Mouse (Mus musculus) CH12.LX (cell line): Measurements from ENCODE around the gene Ptov1. TPM values are rescaled to one million over a fixed set of nuclear protein-coding genes. Genes with fewer than 3 reads are reported as not detected.

Source experiments
- DNase-seq: peaks from one replicate; pipeline ENCODE4 v3.0.0-alpha.2; 2013; ENCODE audit errors: extremely low read depth
- H3K27ac ChIP-seq: 2 replicates; pipeline ENCODE4 v1.5.1; 2012; ENCODE audit warnings: low read depth, mild to moderate bottlenecking, control low read depth, moderate library complexity; ENCODE audit not compliant: insufficient read depth
- H3K27me3 ChIP-seq: replicated peaks from 2 replicates; pipeline ENCODE3; 2012; ENCODE audit warnings: inconsistent platforms
- H3K36me3 ChIP-seq, 2 experiments: replicated peaks in 1 of 2; 2 replicates each; pipeline versions ENCODE3 to v1.6.1; 2012; ENCODE audit warnings: inconsistent platforms in 1 of 2, low read length in 1 of 2, mild to moderate bottlenecking in 1 of 2, mixed read lengths in 1 of 2, moderate library complexity in 1 of 2; ENCODE audit not compliant: control insufficient read depth in 1 of 2, insufficient read depth in 1 of 2
- H3K4me1 ChIP-seq, 2 experiments: 2 replicates each; pipeline ENCODE4 v1.6.1; 2012; ENCODE audit warnings: inconsistent platforms in 1 of 2, moderate library complexity in 1 of 2; ENCODE audit not compliant: insufficient read depth in 2 of 2, control insufficient read depth in 1 of 2
- H3K4me2 ChIP-seq: 2 replicates; pipeline ENCODE4 v1.6.1; 2012; ENCODE audit warnings: low read depth, mild to moderate bottlenecking, control low read depth; ENCODE audit not compliant: poor library complexity, insufficient read depth, severe bottlenecking
- H3K4me3 ChIP-seq, 3 experiments: fragments of 150-350 bp in 1 of 3; sonication (generic) in 1 of 3; replicated peaks in 1 of 3; 2 replicates each; pipeline versions ENCODE3 to v1.5.1; 2011 to 2012; ENCODE audit warnings: low read depth in 2 of 3, low read length in 2 of 3, mild to moderate bottlenecking in 2 of 3, moderate library complexity in 2 of 3, control low read depth in 1 of 3, improper control_type of control experiment in 1 of 3, inconsistent platforms in 1 of 3, mixed read lengths in 1 of 3; ENCODE audit not compliant: poor library complexity in 1 of 3
- H3K79me2 ChIP-seq: replicated peaks from 2 replicates; pipeline ENCODE4 v1.6.1; 2012; ENCODE audit warnings: mild to moderate bottlenecking, moderate library complexity; ENCODE audit not compliant: control insufficient read depth, poor library complexity, insufficient read depth, severe bottlenecking; ENCODE audit errors: extremely low read depth
- H3K9ac ChIP-seq: 2 replicates; pipeline ENCODE4 v1.6.1; 2012; ENCODE audit warnings: low read depth, mild to moderate bottlenecking, control low read depth, moderate library complexity; ENCODE audit not compliant: insufficient read depth
- H3K9me3 ChIP-seq: replicated peaks from 2 replicates; pipeline ENCODE3; 2012; ENCODE audit warnings: low read length, inconsistent platforms, mixed read lengths
- BHLHE40 ChIP-seq: IDR thresholded peaks from 2 replicates; pipeline ENCODE4 v1.6.1; 2011; ENCODE audit warnings: mild to moderate bottlenecking, low read depth, low read length, improper control_type of control experiment
- CHD1 ChIP-seq: IDR thresholded peaks from 2 replicates; pipeline ENCODE4 v1.6.1; 2012; ENCODE audit warnings: low read depth, low read length, improper control_type of control experiment, inconsistent platforms
- CHD2 ChIP-seq: IDR thresholded peaks from 2 replicates; pipeline ENCODE4 v1.6.1; 2011; ENCODE audit warnings: low read length, improper control_type of control experiment
- CTCF ChIP-seq, 2 experiments: IDR thresholded peaks in 1 of 2; conservative IDR thresholded peaks in 1 of 2; 2 replicates each; pipeline ENCODE4 v1.5.1; 2011 to 2012; ENCODE audit warnings: low read depth in 2 of 2, low read length in 2 of 2, improper control_type of control experiment in 1 of 2, inconsistent platforms in 1 of 2, mild to moderate bottlenecking in 1 of 2, moderate library complexity in 1 of 2
- E2F4 ChIP-seq: IDR thresholded peaks from 2 replicates; pipeline ENCODE4 v1.6.1; 2011; ENCODE audit warnings: low read depth, low read length, improper control_type of control experiment; ENCODE audit not compliant: insufficient replicate concordance
- ELF1 ChIP-seq: IDR thresholded peaks from 2 replicates; pipeline ENCODE4 v1.6.1; 2014; ENCODE audit warnings: low read depth, mild to moderate bottlenecking, inconsistent platforms, low read length, improper control_type of control experiment
- EP300 ChIP-seq: IDR thresholded peaks from 2 replicates; pipeline ENCODE4 v1.6.1; 2011; ENCODE audit warnings: low read length, improper control_type of control experiment
- ETS1 ChIP-seq: conservative IDR thresholded peaks from 2 replicates; pipeline ENCODE4 v1.6.1; 2012; ENCODE audit warnings: low read depth, mild to moderate bottlenecking, inconsistent platforms, low read length, improper control_type of control experiment, moderate library complexity
- GABPA ChIP-seq: IDR thresholded peaks from 2 replicates; pipeline ENCODE4 v1.6.1; 2012; ENCODE audit warnings: low read depth, low read length, improper control_type of control experiment, inconsistent platforms; ENCODE audit not compliant: insufficient replicate concordance
- HCFC1 ChIP-seq: IDR thresholded peaks from 2 replicates; pipeline ENCODE4 v1.6.1; 2012; ENCODE audit warnings: low read depth, mild to moderate bottlenecking, inconsistent platforms, low read length, improper control_type of control experiment
- IRF4 ChIP-seq: IDR thresholded peaks from 2 replicates; pipeline ENCODE4 v1.6.1; 2014; ENCODE audit warnings: low read depth, mild to moderate bottlenecking, inconsistent platforms, low read length, improper control_type of control experiment
- JUN ChIP-seq: IDR thresholded peaks from 2 replicates; pipeline ENCODE4 v1.6.1; 2011; ENCODE audit warnings: low read depth, mild to moderate bottlenecking, low read length, improper control_type of control experiment, moderate library complexity; ENCODE audit not compliant: insufficient read depth
- KAT2A ChIP-seq: IDR thresholded peaks from 2 replicates; pipeline ENCODE4 v1.6.1; 2012; ENCODE audit warnings: low read length, improper control_type of control experiment, inconsistent platforms; ENCODE audit not compliant: insufficient replicate concordance
- MAX ChIP-seq: IDR thresholded peaks from 2 replicates; pipeline ENCODE4 v1.6.1; 2011; ENCODE audit warnings: low read length, improper control_type of control experiment
- MAZ ChIP-seq: IDR thresholded peaks from 2 replicates; pipeline ENCODE4 v1.6.1; 2012; ENCODE audit warnings: low read depth, mild to moderate bottlenecking, inconsistent platforms, low read length, improper control_type of control experiment, moderate library complexity
- MEF2A ChIP-seq: IDR thresholded peaks from 2 replicates; pipeline ENCODE4 v1.6.1; 2014; ENCODE audit warnings: low read depth, mild to moderate bottlenecking, inconsistent platforms, low read length, improper control_type of control experiment, borderline replicate concordance
- MXI1 ChIP-seq: IDR thresholded peaks from 2 replicates; pipeline ENCODE4 v1.6.1; 2011; ENCODE audit warnings: mild to moderate bottlenecking, low read depth, low read length, improper control_type of control experiment
- MYC ChIP-seq: IDR thresholded peaks from 2 replicates; pipeline ENCODE4 v1.6.1; 2011; ENCODE audit warnings: low read depth, mild to moderate bottlenecking, improper control_type of control experiment, low read length
- NELFE ChIP-seq: IDR thresholded peaks from 2 replicates; pipeline ENCODE4 v1.6.1; 2011; ENCODE audit warnings: low read depth, low read length, improper control_type of control experiment
- NRF1 ChIP-seq: IDR thresholded peaks from 2 replicates; pipeline ENCODE4 v1.6.1; 2014; ENCODE audit warnings: low read depth, mild to moderate bottlenecking, inconsistent platforms, low read length, improper control_type of control experiment, moderate library complexity
- PAX5 ChIP-seq: IDR thresholded peaks from 2 replicates; pipeline ENCODE4 v1.6.1; 2012; ENCODE audit warnings: low read length, inconsistent platforms, mixed read lengths
- POLR2A ChIP-seq: IDR thresholded peaks from 2 replicates; pipeline ENCODE4 v1.6.1; 2011; ENCODE audit warnings: low read depth, mild to moderate bottlenecking, improper control_type of control experiment, low read length
- RAD21 ChIP-seq: IDR thresholded peaks from 2 replicates; pipeline ENCODE4 v1.6.1; 2011; ENCODE audit warnings: low read depth, mild to moderate bottlenecking, low read length, improper control_type of control experiment, moderate library complexity
- RCOR1 ChIP-seq: conservative IDR thresholded peaks from 2 replicates; pipeline ENCODE4 v1.6.1; 2012; ENCODE audit warnings: low read depth, mild to moderate bottlenecking, inconsistent platforms, low read length, improper control_type of control experiment
- SIN3A ChIP-seq: IDR thresholded peaks from 2 replicates; pipeline ENCODE4 v1.6.1; 2012; ENCODE audit warnings: low read length, improper control_type of control experiment, inconsistent platforms
- UBTF ChIP-seq: IDR thresholded peaks from 2 replicates; pipeline ENCODE4 v1.6.1; 2012; ENCODE audit warnings: low read depth, mild to moderate bottlenecking, inconsistent platforms, low read length, improper control_type of control experiment, moderate library complexity
- USF1 ChIP-seq: IDR thresholded peaks from 2 replicates; pipeline ENCODE4 v1.6.1; 2014; ENCODE audit warnings: low read depth, mild to moderate bottlenecking, inconsistent platforms, low read length, improper control_type of control experiment
- USF2 ChIP-seq: conservative IDR thresholded peaks from 2 replicates; pipeline ENCODE4 v1.6.1; 2011; ENCODE audit warnings: low read depth, low read length, improper control_type of control experiment
- ZC3H11A ChIP-seq: IDR thresholded peaks from 2 replicates; pipeline ENCODE4 v1.6.1; 2012; ENCODE audit warnings: low read depth, mild to moderate bottlenecking, inconsistent platforms, low read length, improper control_type of control experiment
- ZKSCAN1 ChIP-seq: IDR thresholded peaks from 2 replicates; pipeline ENCODE4 v1.6.1; 2012; ENCODE audit warnings: low read depth, inconsistent platforms, low read length, improper control_type of control experiment, borderline replicate concordance
- ZMIZ1 ChIP-seq: IDR thresholded peaks from 2 replicates; pipeline ENCODE4 v1.6.1; 2012; ENCODE audit warnings: low read depth, mild to moderate bottlenecking, inconsistent platforms, low read length, improper control_type of control experiment
- dilution Hi-C: fragments of 300-500 bp; cut with MboI; formaldehyde crosslinking; loops from 2 replicates; pipeline ENCODE4 v1.14.3; 2020; ENCODE audit warnings: low sequenced_read_pairs; ENCODE audit not compliant: extremely low pct_unique_long_range_greater_than_20kb, extremely low pct_ligation_motif_present
- in situ Hi-C: fragments of 300-500 bp; cut with MboI; formaldehyde crosslinking; loops from 3 replicates; pipeline ENCODE4 v1.14.3; 2019; ENCODE audit warnings: low sequenced_read_pairs, low pct_ligation_motif_present, low pct_unique_long_range_greater_than_20kb, mixed read lengths
- polyA plus RNA-seq: library from polyadenylated mRNA; unstranded; fragments of >175 nt; gene quantifications from 2 replicates; pipeline ENCODE4 v1.2.1, GENCODE M21; 2012; ENCODE audit warnings: low read depth; ENCODE audit not compliant: insufficient read length
- total RNA-seq, 2 experiments: library from RNA; depleted of rRNA; stranded (reverse); fragments of 300-350 nt in 1 of 2; fragments of >200 nt in 1 of 2; gene quantifications; 2 replicates each; pipeline ENCODE4 v1.2.3; 2012 to 2014

Gene Ptov1
- total and polyA plus RNA-seq, 3 experiments: 5.7 to 21.0 (median 16.8) TPM

DNA sequence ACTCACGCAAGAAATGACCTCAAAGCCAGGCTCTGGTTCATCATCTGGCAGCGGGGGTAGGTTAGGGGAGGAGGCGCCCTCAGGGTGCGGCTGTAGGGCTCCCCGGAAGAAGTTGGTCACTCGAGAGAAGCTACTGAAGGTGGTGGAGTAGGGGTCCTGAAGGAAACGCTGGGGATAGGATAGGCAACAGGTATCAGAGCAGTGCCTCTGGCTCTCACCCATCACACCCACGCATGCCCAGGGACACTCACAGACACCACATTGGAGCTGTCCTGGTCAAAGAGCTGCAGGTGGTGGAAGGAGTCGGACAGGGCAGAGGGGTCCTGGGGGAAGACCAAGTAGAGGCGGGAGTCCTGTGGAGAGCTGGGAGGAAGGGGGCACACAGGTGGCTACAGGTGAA, 24.6 kb downstream of the Ptov1 start:
- in situ Hi-C loops (no loop called here), dilution Hi-C loops (no loop called here)
- H3K36me3 ChIP-seq: peaks cover 69 to 73% of the 10 kb centered on the region in 2 experiments
- no peak overlapping the region for H3K27ac ChIP-seq
- no peak overlapping the region for H3K4me3 ChIP-seq
- peaks cover 24 to 55% of the 10 kb centered on the region in 2 experiments for H3K4me1 ChIP-seq
- TF ChIP-seq SIN3A (no peak), GABPA (no peak), RCOR1 (no peak), ELF1 (no peak), NRF1 (no peak), ZC3H11A (no peak), ZMIZ1 (no peak), RAD21 (no peak), USF2 (no peak)
- no peak overlapping the region for H3K4me2 ChIP-seq
- H3K79me2 ChIP-seq: peaks cover 7% of the 10 kb centered on the region
- no peak for DNase-seq
- no peak overlapping the region for H3K9ac ChIP-seq
- H3K9me3 ChIP-seq: peaks cover 8% of the 10 kb centered on the region
- H3K27me3 ChIP-seq: no peaks in the 10 kb centered on the region

GRCm38 (mm10) chr7:44841825-44842463, 27.6 kb downstream of the Ptov1 start:
- H3K27ac ChIP-seq: peak overlapping the region; percentile 68
- peaks cover 31 to 65% of the 10 kb centered on the region in 2 experiments for H3K4me1 ChIP-seq
- peaks cover 33% of the 10 kb centered on the region for H3K9me3 ChIP-seq
- no peak for DNase-seq
- in situ Hi-C loops (no loop called here), dilution Hi-C loops (no loop called here)
- no peak overlapping the region for H3K9ac ChIP-seq
- H3K4me3 ChIP-seq: peak overlapping the region in 1 of 3 experiments; percentile 14
- H3K79me2 ChIP-seq: no peaks in the 10 kb centered on the region
- no peaks in the 10 kb centered on the region for H3K27me3 ChIP-seq
- H3K4me2 ChIP-seq: no peak overlapping the region
- H3K36me3 ChIP-seq: peaks cover 93 to 98% of the 10 kb centered on the region in 2 experiments
- TF ChIP-seq ETS1 (peak; percentile 27; the same call in 1 of the 2 replicates), MEF2A (peak; percentile 72), ZKSCAN1 (no peak), USF1 (no peak), ELF1 (peak; percentile 54; the same call in 1 of the 2 replicates), MAX (no peak), ZC3H11A (no peak), POLR2A (0 out of 2 replicates have a peak, but pooled peaks have one; percentile 16), RCOR1 (no peak), KAT2A (no peak), HCFC1 (no peak), NRF1 (no peak), EP300 (peak; percentile 59), IRF4 (0 out of 2 replicates have a peak, but pooled peaks have one; percentile 25), PAX5 (no peak), SIN3A (peak; percentile 51; the same call in 1 of the 2 replicates), E2F4 (no peak), CTCF (conservative IDR thresholded peaks at IDR 0.05 in 1 of 2, IDR thresholded peaks at IDR 0.05 in 1 of 2; ENCODE audit: low read depth in 2 of 2, low read length in 2 of 2) (no peak), CHD1 (no peak), MYC (no peak), JUN (no peak), UBTF (no peak), BHLHE40 (peak; percentile 36; the same call in 1 of the 2 replicates), MXI1 (no peak), GABPA (no peak), MAZ (no peak), NELFE (no peak), CHD2 (0 out of 2 replicates have a peak, but pooled peaks have one; percentile 26)
